Mouse (Mus musculus) embryonic facial prominence, embryonic 14.5 days (tissue): ENCODE measurements at regions not wholly inside any gene's neighbourhood (a gene's known extent, or its start where the extent isn't known, plus 50 kb on each side); places are given as distances from the start of the nearest gene placed in this dataset.

Source experiments
- ATAC-seq: fragments of 200-750 bp; cut with Nextera tagmentation; 2 replicates; pipeline ENCODE4 v1.8.0; 2017; ENCODE audit warnings: low read depth, moderate number of reproducible peaks, moderate TSS enrichment
- DNase-seq: peaks from one replicate; pipeline ENCODE4 v3.0.0-alpha.2; 2015; ENCODE audit warnings: low spot score
- H3K27ac ChIP-seq: fragments of 300-500 bp; sonication (generic); replicated peaks from 2 replicates; pipeline ENCODE4 v1.5.1; 2014; ENCODE audit warnings: low read depth, mild to moderate bottlenecking, low read length, moderate library complexity
- H3K27me3 ChIP-seq: fragments of 300-500 bp; sonication (generic); replicated peaks from 2 replicates; pipeline ENCODE4 v1.6.1; 2014; ENCODE audit warnings: low read length; ENCODE audit not compliant: control insufficient read depth, insufficient read depth
- H3K36me3 ChIP-seq: fragments of 300-500 bp; sonication (generic); 2 replicates; pipeline ENCODE4 v1.6.1; 2014; ENCODE audit warnings: low read length, mixed read lengths; ENCODE audit not compliant: control insufficient read depth, insufficient read depth
- H3K4me1 ChIP-seq: fragments of 300-500 bp; sonication (generic); 2 replicates; pipeline ENCODE4 v1.6.1; 2014; ENCODE audit warnings: antibody characterized with exemption, low read length; ENCODE audit not compliant: control insufficient read depth, insufficient read depth
- H3K4me2 ChIP-seq: fragments of 300-500 bp; sonication (generic); 2 replicates; pipeline ENCODE4 v1.6.1; 2014; ENCODE audit warnings: low read depth, mild to moderate bottlenecking, low read length, moderate library complexity, mixed read lengths
- H3K4me3 ChIP-seq: fragments of 300-500 bp; sonication (generic); 2 replicates; pipeline ENCODE4 v1.5.1; 2014; ENCODE audit warnings: low read depth, mild to moderate bottlenecking, low read length
- H3K9ac ChIP-seq: fragments of 300-500 bp; sonication (generic); 2 replicates; pipeline ENCODE4 v1.6.1; 2014; ENCODE audit warnings: low read depth, mild to moderate bottlenecking, low read length, moderate library complexity, mixed read lengths
- H3K9me3 ChIP-seq: fragments of 300-500 bp; sonication (generic); 2 replicates; pipeline ENCODE4 v1.6.1; 2016; ENCODE audit warnings: low read length; ENCODE audit not compliant: control insufficient read depth
- WGBS: fragments of 180-500 bp; shearing (Covaris S2); extraction: QIAGEN DNeasy Blood & Tissue Kit; methylation state at CpG from one replicate; pipeline ENCODE4 v1.1.7; 2014; 5-methylcytosine and 5-hydroxymethylcytosine counted together

DNA sequence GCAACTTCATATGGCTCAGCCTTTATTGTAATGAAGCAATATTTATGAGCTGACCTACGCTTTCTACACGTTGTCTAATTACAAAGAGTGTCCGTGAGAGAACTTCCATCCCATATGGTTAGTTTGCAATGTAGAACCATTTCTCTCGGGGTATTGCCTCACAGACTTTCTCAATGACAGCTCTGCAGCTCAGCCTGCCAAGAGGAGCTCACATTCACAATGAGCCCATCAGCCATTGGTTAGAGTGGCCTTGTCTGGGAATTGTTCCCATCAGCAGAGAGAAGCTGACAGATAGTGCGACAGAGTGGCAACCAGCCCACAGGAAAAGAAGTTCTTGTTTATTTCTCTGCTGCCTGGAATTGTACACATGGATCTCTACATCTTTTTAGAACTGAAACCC, 409.7 kb downstream of the Zfp704 start:
- Histone ChIP-seq H3K4me1 (no peaks in the 10 kb centered on the region), H3K27ac (no peak overlapping the region), H3K36me3 (no peaks in the 10 kb centered on the region), H3K4me2 (no peak overlapping the region), H3K9ac (no peak overlapping the region), H3K9me3 (no peaks in the 10 kb centered on the region), H3K27me3 (no peaks in the 10 kb centered on the region), H3K4me3 (no peak overlapping the region)
- WGBS: 75% methylated on average over 5 of the region's 5 CpGs
- ATAC-seq (no peak), DNase-seq (peak; percentile 35)

DNA sequence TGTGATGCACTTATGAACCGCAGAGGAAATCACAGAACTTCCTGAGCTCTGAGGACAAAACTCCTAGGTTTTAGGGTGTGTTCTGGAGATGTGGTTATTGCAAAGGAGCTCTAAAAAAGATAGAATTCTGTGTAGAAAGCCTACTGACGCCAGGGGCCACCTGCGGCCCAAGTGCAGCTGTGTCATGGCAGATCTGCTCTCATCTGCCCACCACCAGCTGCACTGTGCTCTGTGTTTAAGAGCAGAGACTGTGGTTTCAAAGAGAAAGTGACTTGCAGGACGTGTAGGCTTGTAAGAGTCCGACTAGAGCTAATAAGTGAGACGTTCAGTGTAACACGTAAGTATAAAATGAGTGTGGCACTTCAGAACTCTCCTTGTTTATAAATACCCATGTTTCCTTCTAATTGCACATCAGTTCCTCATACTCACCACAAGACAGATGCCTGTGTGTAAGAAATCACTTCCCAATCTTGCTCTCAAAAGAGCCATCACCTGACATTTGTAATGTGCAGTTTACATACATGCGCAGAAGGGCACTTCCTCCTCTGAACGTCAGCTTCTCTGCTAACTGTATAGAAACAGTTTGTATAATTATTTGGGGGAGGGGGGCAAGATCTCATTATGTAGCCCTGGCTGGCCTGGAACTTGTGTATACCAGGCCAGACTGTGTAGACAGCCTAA, 411.1 kb downstream of the Zfp704 start:
- Histone ChIP-seq H3K9ac (no peak overlapping the region), H3K9me3 (no peaks in the 10 kb centered on the region), H3K4me1 (no peaks in the 10 kb centered on the region), H3K36me3 (no peaks in the 10 kb centered on the region), H3K27me3 (no peaks in the 10 kb centered on the region), H3K27ac (no peak overlapping the region), H3K4me3 (no peak overlapping the region), H3K4me2 (no peak overlapping the region)
- WGBS: 76% methylated on average over 9 of the region's 9 CpGs
- ATAC-seq (no peak), DNase-seq (no peak)

- no peak overlapping the region for H3K27ac ChIP-seq
- no peaks in the 10 kb centered on the region for H3K4me1 ChIP-seq
- no peaks in the 10 kb centered on the region for H3K27me3 ChIP-seq
- H3K9me3 ChIP-seq: no peaks in the 10 kb centered on the region
- WGBS: 73% methylated on average over 8 of the region's 8 CpGs
- H3K36me3 ChIP-seq: no peaks in the 10 kb centered on the region
- ATAC-seq: no peak
- DNase-seq: no peak
- no peak overlapping the region for H3K4me3 ChIP-seq
- no peak overlapping the region for H3K4me2 ChIP-seq
- H3K9ac ChIP-seq: no peak overlapping the region
Observed at GRCm38 (mm10) chr3:9195781-9196180, 414.1 kb downstream of the Zfp704 start.

- H3K4me1 ChIP-seq: 0 out of 2 replicates have a peak, but pooled peaks cover 5% of the 10 kb centered on the region
- H3K9me3 ChIP-seq: no peaks in the 10 kb centered on the region
- H3K27ac ChIP-seq: no peak overlapping the region
- no peak overlapping the region for H3K4me3 ChIP-seq
- H3K9ac ChIP-seq: no peak overlapping the region
- DNase-seq (peak; percentile 91), ATAC-seq (peak; percentile 63)
- H3K27me3 ChIP-seq: no peaks in the 10 kb centered on the region
- H3K4me2 ChIP-seq: no peak overlapping the region
- no peaks in the 10 kb centered on the region for H3K36me3 ChIP-seq
- WGBS: 78% methylated on average over 15 of the region's 15 CpGs
Observed at GRCm38 (mm10) chr3:9189366-9190287, 420.3 kb downstream of the Zfp704 start.

GRCm38 (mm10) chr3:9186364-9187120, 423.3 kb downstream of the Zfp704 start:
- WGBS: 82% methylated on average over 6 of the region's 6 CpGs
- DNase-seq: no peak

DNA sequence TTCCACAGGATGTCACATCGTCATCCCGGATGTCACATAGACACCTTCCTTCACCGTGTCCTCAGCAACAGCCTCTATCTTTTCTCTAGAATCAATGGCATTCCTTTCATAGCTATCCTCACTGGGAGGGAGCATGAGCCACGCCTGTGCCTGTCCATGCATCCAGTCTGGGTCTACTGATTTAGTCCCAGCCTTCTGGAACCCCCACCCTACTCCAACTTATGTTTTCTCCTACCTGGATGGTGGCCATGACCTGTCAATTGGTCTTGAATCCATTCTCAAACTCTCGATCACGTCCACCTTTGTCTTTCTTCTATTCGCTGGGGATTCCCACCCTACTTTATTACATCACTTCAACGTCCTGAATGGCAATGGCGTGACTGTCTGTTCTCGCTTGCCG, 428.3 kb downstream of the Zfp704 start:
- DNase-seq: no peak

More at GRCm38 (mm10) chr3:9186364-9187120, 423.3 kb downstream of the Zfp704 start:
- ATAC-seq: no peak
- H3K27me3 ChIP-seq: no peaks in the 10 kb centered on the region
- no peak overlapping the region for H3K9ac ChIP-seq
- 0 out of 2 replicates have a peak, but pooled peaks cover 5% of the 10 kb centered on the region for H3K4me1 ChIP-seq
- no peaks in the 10 kb centered on the region for H3K36me3 ChIP-seq
- no peak overlapping the region for H3K4me3 ChIP-seq
- H3K4me2 ChIP-seq: no peak overlapping the region
- no peak overlapping the region for H3K27ac ChIP-seq
- no peaks in the 10 kb centered on the region for H3K9me3 ChIP-seq

GRCm38 (mm10) chr3:9179641-9180040, 430.2 kb downstream of the Zfp704 start:
- DNase-seq (peak; percentile 58), ATAC-seq (no peak)
- Histone ChIP-seq H3K27me3 (no peaks in the 10 kb centered on the region), H3K4me3 (no peak overlapping the region), H3K4me1 (no peaks in the 10 kb centered on the region), H3K9ac (no peak overlapping the region), H3K4me2 (no peak overlapping the region), H3K27ac (no peak overlapping the region), H3K9me3 (no peaks in the 10 kb centered on the region), H3K36me3 (no peaks in the 10 kb centered on the region)
- WGBS: 29% methylated on average over 6 of the region's 6 CpGs

More for the DNA sequence above, 428.3 kb downstream of the Zfp704 start:
- Histone ChIP-seq H3K36me3 (no peaks in the 10 kb centered on the region), H3K27me3 (no peaks in the 10 kb centered on the region), H3K27ac (no peak overlapping the region), H3K4me1 (no peaks in the 10 kb centered on the region), H3K4me3 (no peak overlapping the region), H3K9ac (no peak overlapping the region), H3K9me3 (no peaks in the 10 kb centered on the region), H3K4me2 (no peak overlapping the region)
- no peak for ATAC-seq
- WGBS: 91% methylated on average over 11 of the region's 11 CpGs

DNA sequence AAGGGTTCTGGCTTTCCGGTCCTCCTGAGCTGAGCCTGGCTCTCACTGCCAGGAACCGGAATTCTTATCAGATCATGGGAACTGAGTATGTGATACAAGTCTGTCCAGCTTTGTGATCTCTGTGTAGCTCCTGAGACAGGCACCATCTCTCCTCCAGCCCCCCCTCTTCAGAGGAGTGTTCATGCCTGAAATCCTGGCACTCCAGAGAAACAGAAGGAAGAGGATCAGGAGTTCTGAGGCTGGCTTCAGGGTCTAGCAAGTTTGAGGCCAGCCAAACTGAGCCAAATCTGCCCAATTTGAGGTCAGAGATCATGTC, 435.4 kb downstream of the Zfp704 start:
- whole genome bisulfite sequencing: 48% methylated on average over 2 of the region's 2 CpGs
- H3K4me2 ChIP-seq: peak overlapping the region; percentile 40; the same call in 1 of the 2 replicates
- no peak overlapping the region for H3K4me3 ChIP-seq
- no peaks in the 10 kb centered on the region for H3K27me3 ChIP-seq
- H3K9me3 ChIP-seq: no peaks in the 10 kb centered on the region
- H3K9ac ChIP-seq: 0 out of 2 replicates have a peak overlapping the region, but pooled peaks have one; percentile 9
- H3K36me3 ChIP-seq: no peaks in the 10 kb centered on the region
- ATAC-seq (0 out of 2 replicates have a peak, but pooled peaks have one; percentile 1), DNase-seq (no peak)
- H3K27ac ChIP-seq: peak overlapping the region; percentile 63
- peaks cover 13% of the 10 kb centered on the region for H3K4me1 ChIP-seq
